Mouse (Mus musculus): ENCODE results near the gene Ypel1.

Ypel1 gene

DNA sequence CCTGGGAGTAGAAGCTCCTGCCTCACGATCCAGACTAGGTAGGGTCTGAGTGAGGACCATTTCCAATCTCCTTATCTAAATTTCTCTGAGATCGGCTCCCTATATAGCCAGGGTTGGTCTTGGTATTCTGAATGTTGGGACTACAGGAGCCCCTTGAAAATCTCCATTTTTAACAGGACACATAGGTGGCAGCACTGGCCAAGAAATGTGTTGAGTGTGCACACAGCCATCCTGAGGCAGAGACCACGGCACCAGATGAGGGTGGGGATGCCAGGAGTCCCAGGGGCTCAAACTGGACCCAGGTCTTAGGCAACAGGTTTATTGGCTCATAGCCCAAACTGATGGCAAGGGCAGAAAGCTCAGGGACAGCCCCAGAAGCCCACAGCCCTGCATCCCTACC lies 18.9 kb downstream of the Ypel1 start:
- peak; percentile 27 to 32 for DNase-seq

DNA sequence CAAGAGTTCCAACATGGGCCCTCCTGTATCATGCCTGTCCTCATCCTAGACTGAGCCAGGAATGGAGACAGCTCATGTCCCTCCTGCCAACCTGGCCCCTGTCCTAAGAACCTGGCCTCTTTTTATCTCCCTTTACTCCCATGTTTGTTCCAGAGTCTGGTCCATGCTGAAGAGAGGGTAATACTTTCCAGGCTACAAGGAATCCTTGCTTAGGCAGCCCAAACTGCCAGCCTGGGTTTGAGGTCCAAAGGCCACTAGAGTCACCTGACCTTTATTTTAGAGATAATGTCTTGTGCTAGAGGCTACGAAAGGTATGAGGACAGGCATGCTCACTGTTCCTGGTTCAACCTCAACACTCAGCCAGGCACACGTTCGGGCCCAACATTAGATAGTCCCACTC lies 27.4 kb downstream of the Ypel1 start:
- DNase-seq, result no peak

- DNase-seq, result peak; percentile 25 to 26
Observed at GRCm38 (mm10) chr16:17102630-17103220, 33.2 kb downstream of the Ypel1 start.

- DNase-seq, result no peak
Observed at GRCm38 (mm10) chr16:17104600-17104999, 35.1 kb downstream of the Ypel1 start.

GRCm38 (mm10) chr16:17110771-17111743 lies 41.6 kb downstream of the Ypel1 start, which contains the start of gene Ppil2:
TSS of gene Ppil2 (minus strand) at chr16:17111257.
- DNase-seq, result peak; percentile 71 to 80

- DNase-seq, result no peak
Observed at GRCm38 (mm10) chr16:17117309-17117799, 47.9 kb downstream of the Ypel1 start.

GRCm38 (mm10) chr16:17121569-17121968 lies 52.1 kb downstream of the Ypel1 start:
- DNase-seq, result no peak

DNA sequence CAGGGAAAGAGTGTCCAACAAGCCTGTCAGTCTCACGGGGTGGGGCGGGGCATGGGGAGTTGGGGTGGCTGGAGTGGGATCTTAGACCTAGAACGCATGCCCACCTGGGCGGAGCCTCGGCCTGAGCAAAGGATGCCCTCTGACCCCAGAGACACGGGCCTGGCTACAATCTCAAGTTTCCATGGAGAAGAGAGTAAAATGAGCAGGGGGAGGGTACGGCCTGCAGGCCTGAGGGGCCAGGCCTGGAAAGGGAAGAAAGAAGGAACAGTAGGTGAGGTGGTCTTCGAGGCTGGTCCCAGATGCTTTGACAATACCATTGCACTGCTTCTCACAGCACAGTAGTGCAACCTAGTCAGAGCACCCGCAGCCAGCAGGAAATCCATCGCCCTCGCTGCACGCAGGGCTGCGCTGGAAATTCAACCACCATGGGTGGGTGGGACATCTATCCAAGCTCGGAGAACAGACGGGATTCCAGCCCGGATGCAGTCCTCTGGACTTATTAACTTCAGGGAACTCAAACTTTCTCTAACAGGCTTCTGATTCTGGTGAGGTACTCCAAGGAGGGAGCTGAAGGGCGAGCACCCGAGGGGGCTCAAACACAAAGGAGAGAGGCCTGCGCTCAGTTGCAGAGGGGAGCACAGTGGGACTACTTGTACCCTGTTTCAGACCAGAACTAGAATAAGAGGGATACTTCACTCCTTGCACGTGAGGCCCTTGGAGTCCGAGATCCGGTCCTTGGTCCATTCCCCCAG lies 54.8 kb downstream of the Ypel1 start:
- no peak for DNase-seq

DNA sequence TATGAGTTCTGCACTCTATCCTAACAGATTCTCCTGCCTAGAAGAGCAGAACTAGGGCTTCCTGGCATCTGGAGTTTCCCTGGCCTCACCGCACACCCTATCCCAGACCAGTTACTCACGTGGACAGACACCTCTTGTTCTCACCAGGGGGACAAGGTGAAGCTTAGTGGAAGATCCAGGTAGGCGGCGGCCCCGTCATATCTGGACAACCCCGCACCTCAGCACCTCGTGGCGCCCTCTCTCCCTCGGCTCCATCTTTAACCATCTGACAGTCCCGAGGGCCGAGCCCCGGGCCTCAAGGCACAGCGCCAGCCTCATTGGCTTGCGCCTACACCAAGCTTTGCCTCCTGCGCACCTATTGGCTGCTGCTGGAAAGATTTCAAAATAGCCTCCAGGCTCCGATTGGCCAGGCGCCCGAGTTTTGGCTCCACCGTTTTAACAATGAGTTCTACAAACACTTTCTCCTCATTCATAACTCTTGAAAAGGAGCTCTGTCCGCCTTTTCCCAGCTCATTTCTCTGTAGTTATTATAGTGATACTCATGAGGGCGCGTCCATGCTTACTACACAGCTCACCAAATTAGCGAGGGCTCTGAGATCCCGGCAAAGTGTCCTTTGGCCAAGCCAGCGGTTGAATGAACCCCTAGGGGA lies 55.5 kb downstream of the Ypel1 start, which contains the start of gene 2610318N02Rik:
TSS of gene 2610318N02Rik (minus strand) at position 297 of the 650 bp plus-strand sequence.
- peak; percentile 69 to 77 for DNase-seq

DNA sequence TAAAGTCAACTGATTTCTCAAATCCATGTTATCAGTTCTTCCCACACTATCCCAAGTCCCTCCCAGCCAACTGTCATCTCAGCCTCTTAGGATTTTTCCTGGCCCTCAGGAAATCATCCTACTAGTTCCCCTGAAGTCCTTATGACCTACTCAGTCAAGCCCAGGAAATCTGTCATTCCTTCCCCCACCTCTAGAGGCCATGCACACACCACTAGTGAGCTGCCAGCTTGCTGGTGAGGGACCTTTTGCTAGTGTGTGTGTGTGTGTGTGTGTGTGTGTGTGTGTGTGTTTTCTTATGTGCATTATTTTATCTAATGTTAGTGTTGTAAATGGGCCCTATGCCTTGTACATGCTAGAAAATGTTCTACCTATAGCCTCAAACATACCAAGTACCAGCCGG lies 57.8 kb downstream of the Ypel1 start:
- DNase-seq, result peak; percentile 49 to 65

DNA sequence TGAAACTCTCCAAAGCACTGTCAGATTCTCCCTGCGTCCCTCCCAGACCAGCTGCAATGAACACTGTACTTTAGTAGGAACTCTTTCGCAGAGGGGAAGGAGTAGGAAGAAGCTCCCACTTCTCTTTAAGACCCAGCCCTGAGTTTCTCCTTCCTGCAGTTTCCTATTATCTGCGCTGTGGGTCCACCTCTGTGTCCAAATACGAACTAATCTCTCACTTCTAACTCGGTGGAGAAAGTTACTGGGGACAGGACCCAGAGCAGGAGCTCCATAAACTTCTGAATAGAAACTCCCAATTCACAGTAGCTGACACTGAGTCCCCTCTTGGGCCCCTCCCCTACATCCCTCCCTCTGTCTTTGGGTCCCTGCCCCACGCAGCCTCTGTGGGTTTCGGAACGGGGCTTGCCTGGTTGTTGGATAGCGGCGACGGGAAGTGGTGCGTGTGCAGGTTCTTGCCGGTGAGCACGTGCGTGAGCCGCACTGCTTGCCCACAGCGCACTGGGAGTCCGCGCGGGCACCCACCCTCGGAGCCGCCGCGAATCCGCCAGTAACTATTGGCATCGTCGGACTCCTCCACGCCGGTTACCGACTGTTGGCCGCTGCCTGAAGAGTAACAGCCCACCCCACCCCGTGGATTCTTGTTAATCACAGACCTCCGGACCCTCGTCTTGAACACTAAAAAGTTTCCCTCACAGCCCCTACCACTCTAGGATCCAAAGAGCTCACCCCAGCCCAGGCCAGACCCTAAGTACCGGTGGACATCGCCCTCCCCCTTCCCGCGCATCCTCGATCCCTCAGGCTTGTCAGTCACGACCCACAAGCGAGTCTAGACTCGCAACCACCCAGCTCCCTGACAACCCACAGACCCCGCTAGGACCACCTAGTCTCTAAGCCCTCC lies 61.9 kb downstream of the Ypel1 start:
- peak in 1 of 2 experiments; percentile 20 for DNase-seq

GRCm38 (mm10) chr16:17132089-17132905 lies 62.8 kb downstream of the Ypel1 start, which contains the start of gene Sdf2l1:
TSS of gene Sdf2l1 (minus strand) at chr16:17132383.
- DNase-seq, result peak; percentile 98 to 99

DNA sequence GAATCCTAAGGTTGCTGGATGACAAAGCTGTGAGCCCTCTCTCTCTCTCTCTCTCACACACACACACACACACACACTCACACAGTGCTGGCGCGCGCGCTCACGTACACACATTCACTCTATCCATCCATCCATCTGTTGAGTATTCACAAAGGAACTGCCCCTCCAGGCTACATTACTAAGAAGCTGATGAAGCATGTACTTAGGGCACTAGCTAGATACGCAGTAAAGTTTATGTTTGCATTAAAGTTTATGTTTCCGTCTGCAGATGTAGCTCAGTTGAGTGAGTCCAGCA lies 63.4 kb downstream of the Ypel1 start:
- DNase-seq, result peak in 1 of 2 experiments; percentile 11
